Mouse (Mus musculus) right cerebral cortex, postnatal 4 days (tissue): ENCODE measurements around the gene Camk2n2.
"Not testable (repeated sequence)": the region's sequence is repeated elsewhere in the genome, so short reads cannot be mapped to it uniquely, and the experiment has no call there.

ENCODE experiments used
- DNase-seq: peaks from one replicate; pipeline ENCODE4 v3.0.0-alpha.2; 2022

Camk2n2 gene

GRCm38 (mm10) chr16:20621191-20621990, at the start of gene Camk2n2:
Gene Camk2n2 (minus strand): TSS chr16:20621287.
- DNase-seq: peak; percentile 69

GRCm38 (mm10) chr16:20670291-20670690, 49.2 kb upstream of the Camk2n2 start:
- no peak for DNase-seq

GRCm38 (mm10) chr16:20668013-20668412, 46.9 kb upstream of the Camk2n2 start, which contains the start of gene Eif4g1:
Gene Eif4g1 (plus strand): TSS chr16:20668313.
- DNase-seq: not testable (repeated sequence)

- DNase-seq: no peak
Measured at GRCm38 (mm10) chr16:20657661-20658060, 36.6 kb upstream of the Camk2n2 start.

GRCm38 (mm10) chr16:20653315-20653714, 32.2 kb upstream of the Camk2n2 start:
- DNase-seq: no peak

GRCm38 (mm10) chr16:20651947-20652310, 30.8 kb upstream of the Camk2n2 start:
- DNase-seq: no peak

- DNase-seq: peak; percentile 98
Measured at GRCm38 (mm10) chr16:20651076-20651946, 30.2 kb upstream of the Camk2n2 start, which contains the start of gene Psmd2. Gene Psmd2 (plus strand): TSS chr16:20651652.

- no peak for DNase-seq
Measured at GRCm38 (mm10) chr16:20643911-20644310, 22.8 kb upstream of the Camk2n2 start.

GRCm38 (mm10) chr16:20642161-20642560, 21.1 kb upstream of the Camk2n2 start:
- DNase-seq: peak; percentile 90

GRCm38 (mm10) chr16:20638367-20638766, 17.3 kb upstream of the Camk2n2 start:
- peak; percentile 77 for DNase-seq

- DNase-seq: no peak
Measured at GRCm38 (mm10) chr16:20637410-20637809, 16.3 kb upstream of the Camk2n2 start.

GRCm38 (mm10) chr16:20629731-20630634, 8.9 kb upstream of the Camk2n2 start, which contains the start of gene Ece2:
Gene Ece2 (plus strand): TSS chr16:20629828.
- DNase-seq: peak; percentile 60

GRCm38 (mm10) chr16:20628871-20629391, 7.8 kb upstream of the Camk2n2 start:
- DNase-seq: no peak

- DNase-seq: no peak
Measured at GRCm38 (mm10) chr16:20623211-20623610, 2.1 kb upstream of the Camk2n2 start.

GRCm38 (mm10) chr16:20621991-20622685, 1.1 kb upstream of the Camk2n2 start:
- DNase-seq: peak; percentile 66

- DNase-seq: peak; percentile 56
Measured at GRCm38 (mm10) chr16:20620751-20621190, 316 bp downstream of the Camk2n2 start.

- DNase-seq: no peak
Measured at GRCm38 (mm10) chr16:20620399-20620735, 720 bp downstream of the Camk2n2 start.

GRCm38 (mm10) chr16:20619541-20620398, 1.3 kb downstream of the Camk2n2 start:
- DNase-seq: peak; percentile 42

- DNase-seq: peak; percentile 67
Measured at GRCm38 (mm10) chr16:20611357-20612227, 9.5 kb downstream of the Camk2n2 start, which contains the start of the genes Eef1akmt4, Gm49333 and Alg3. Gene Eef1akmt4 (plus strand): TSS chr16:20611593. Gene Gm49333 (plus strand): TSS chr16:20611610. Gene Alg3 (minus strand): TSS chr16:20611735.
